In genomic region chr10:62503353-62503752, GRCm38 (mm10) we compare ENCODE assay signal across 13 mouse cellular contexts. TPM values are rescaled to one million over a fixed set of nuclear protein-coding genes. Genes with fewer than 3 reads are reported as not detected.
DNase-seq lines count a peak whose midpoint lies in the region; ATAC-seq and TF ChIP-seq lines count a peak whose summit lies in the region.
"Had no signal": no experiment of that assay in that cellular context is flagged by ENCODE, and none has a peak within 500 bp of the region (broad histone marks: within the 10 kb centered on the region; RNA-seq: fewer than 3 reads in every experiment).

No protein-coding gene starts in this region.

- TF ChIP-seq CTCF in G1E (IDR thresholded peaks at IDR 0.05; ENCODE audit: low read depth, low read length), result no peak

- no peak overlapping the region for H3K4me3 ChIP-seq in kidney, embryonic 14.5 days (ENCODE audit: low read length)
- H3K4me3 ChIP-seq in G1E (ENCODE audit: low read depth, low read length), result no peak overlapping the region; the same call in 1 of the 2 replicates
- H3K4me3 ChIP-seq in liver, embryonic 15.5 days (replicated peaks), result peak overlapping the region; percentile 14
- no peak overlapping the region for H3K4me3 ChIP-seq in forebrain, embryonic 13.5 days
- H3K4me3 ChIP-seq: heart, embryonic 13.5 days; neural tube, embryonic 12.5 days had no signal

- no peak for ATAC-seq in kidney, embryonic 14.5 days (ENCODE audit: low FRiP score, low TSS enrichment)
- ATAC-seq in G1E (ENCODE audit: extremely low read depth, insufficient number of reproducible peaks, low FRiP score, poor library complexity, severe bottlenecking), result peak; percentile 64
- ATAC-seq in liver, embryonic 15.5 days (ENCODE audit: insufficient read depth), result no peak
- ATAC-seq in forebrain, embryonic 13.5 days, result no peak
- ATAC-seq: activated CD4-positive, CD25-positive, alpha-beta regulatory T cell, adult 4 months; hindbrain, embryonic 16.5 days had no signal

- DNase-seq in kidney, postnatal 10 days, result peak; percentile 16
- peak; percentile 87 for DNase-seq in 416B (ENCODE audit: low read depth)
- peak; percentile 16 for DNase-seq in G1E (ENCODE audit: low spot score)
- no peak for DNase-seq in frontal cortex, adult 2 months (ENCODE audit: extremely low spot score in 1 of 2, low spot score in 1 of 2)
- no peak for DNase-seq in adipocyte (ENCODE audit: low spot score)
- DNase-seq: layer of hippocampus, adult 9-11 months had no signal

- no peaks in the 10 kb centered on the region; the same call in 1 of the 2 replicates for H3K27me3 ChIP-seq in kidney, embryonic 14.5 days (ENCODE audit: control insufficient read depth, insufficient read depth, low read length)
- H3K27me3 ChIP-seq in G1E (ENCODE audit: insufficient read depth, low read length), result no peaks in the 10 kb centered on the region
- H3K27me3 ChIP-seq in liver, embryonic 15.5 days, result 0 out of 2 replicates have a peak, but pooled peaks cover under 1% of the 10 kb centered on the region
- peaks cover 15% of the 10 kb centered on the region for H3K27me3 ChIP-seq in forebrain, embryonic 13.5 days
- H3K27me3 ChIP-seq: neural tube, embryonic 12.5 days had no signal

- no peaks in the 10 kb centered on the region for H3K4me1 ChIP-seq in kidney, embryonic 14.5 days (ENCODE audit: control insufficient read depth, insufficient read depth, low read length)
- H3K4me1 ChIP-seq in G1E (ENCODE audit: insufficient read depth, low read depth, low read length), result peaks cover 43% of the 10 kb centered on the region
- peaks cover 80% of the 10 kb centered on the region for H3K4me1 ChIP-seq in liver, embryonic 15.5 days (replicated peaks)
- 0 out of 2 replicates have a peak, but pooled peaks cover 3% of the 10 kb centered on the region for H3K4me1 ChIP-seq in forebrain, embryonic 13.5 days
- H3K4me1 ChIP-seq: neural tube, embryonic 12.5 days had no signal

- H3K27ac ChIP-seq in kidney, embryonic 14.5 days (ENCODE audit: low read depth, low read length), result no peak overlapping the region
- H3K27ac ChIP-seq in liver, embryonic 15.5 days (replicated peaks), result peak overlapping the region; percentile 85
- H3K27ac ChIP-seq in forebrain, embryonic 13.5 days, result no peak overlapping the region
- H3K27ac ChIP-seq: heart, embryonic 13.5 days; neural tube, embryonic 12.5 days had no signal

- H3K9me3 ChIP-seq in kidney, embryonic 14.5 days (ENCODE audit: control insufficient read depth, low read length), result no peaks in the 10 kb centered on the region
- no peaks in the 10 kb centered on the region for H3K9me3 ChIP-seq in G1E (replicated peaks)
- no peaks in the 10 kb centered on the region for H3K9me3 ChIP-seq in liver, embryonic 15.5 days (replicated peaks)
- no peaks in the 10 kb centered on the region for H3K9me3 ChIP-seq in forebrain, embryonic 13.5 days (replicated peaks)
- H3K9me3 ChIP-seq: heart, embryonic 13.5 days; neural tube, embryonic 12.5 days had no signal

- H3K4me2 ChIP-seq in kidney, embryonic 14.5 days (replicated peaks; ENCODE audit: low read depth, low read length), result no peak overlapping the region
- H3K4me2 ChIP-seq in liver, embryonic 15.5 days, result peak overlapping the region; percentile 60
- no peak overlapping the region for H3K4me2 ChIP-seq in forebrain, embryonic 13.5 days
- H3K4me2 ChIP-seq: heart, embryonic 13.5 days; neural tube, embryonic 12.5 days had no signal

- H3K36me3 ChIP-seq in kidney, embryonic 14.5 days (ENCODE audit: control insufficient read depth, insufficient read depth, low read length), result no peaks in the 10 kb centered on the region
- H3K36me3 ChIP-seq in G1E (replicated peaks), result peaks cover 2% of the 10 kb centered on the region
- no peaks in the 10 kb centered on the region for H3K36me3 ChIP-seq in liver, embryonic 15.5 days (replicated peaks)
- no peaks in the 10 kb centered on the region for H3K36me3 ChIP-seq in forebrain, embryonic 13.5 days (ENCODE audit: poor library complexity, severe bottlenecking)
- H3K36me3 ChIP-seq: heart, embryonic 13.5 days; neural tube, embryonic 12.5 days had no signal

- H3K9ac ChIP-seq in kidney, embryonic 14.5 days (ENCODE audit: low read depth, low read length), result no peak overlapping the region
- peak overlapping the region; percentile 33; the same call in 1 of the 2 replicates for H3K9ac ChIP-seq in liver, embryonic 15.5 days
- no peak overlapping the region for H3K9ac ChIP-seq in forebrain, embryonic 13.5 days
- H3K9ac ChIP-seq: heart, embryonic 13.5 days; neural tube, embryonic 12.5 days had no signal

- WGBS in kidney, embryonic 14.5 days, result 65% methylated on average over 4 of the region's 4 CpGs
- WGBS in liver, embryonic 15.5 days (ENCODE audit: insufficient replicate concordance), result 11% methylated on average over 4 of the region's 4 CpGs
- 82% methylated on average over 4 of the region's 4 CpGs for WGBS in forebrain, embryonic 13.5 days

RNA-seq across cellular contexts. Expression of gene Vps26a, which starts 16.7 kb away (rescaled TPM):
- polyA plus RNA-seq in kidney, embryonic 14.5 days (2014; fragmentation: Nextera tagmentation; extraction: Ambion mirVana), result 59.9 and 83.4 TPM in 2 replicates
- total RNA-seq in G1E (2014; fragmentation: Nextera tagmentation), result 63.4 and 79.5 TPM in 2 replicates
- 134 and 165 TPM in 2 replicates for total RNA-seq in G1E (2017)
- polyA plus RNA-seq in G1E (2012), result 5.1 and 10.3 TPM in 2 replicates
- polyA plus RNA-seq in liver, embryonic 15.5 days (2015; fragmentation: Nextera tagmentation; extraction: Ambion mirVana), result 39.5 and 42.9 TPM in 2 replicates
- polyA plus RNA-seq in frontal cortex, adult 2 months (2012; rRNA removed), result 37.0 and 41.5 TPM in 2 replicates
- 83.0 and 86.0 TPM in 2 replicates for polyA plus RNA-seq in forebrain, embryonic 13.5 days (2015; fragmentation: Nextera tagmentation; extraction: Ambion mirVana)

RNA-seq across cellular contexts. Expression of gene Srgn, which starts 23.9 kb away (rescaled TPM):
- 5.7 and 9.2 TPM in 2 replicates for polyA plus RNA-seq in kidney, embryonic 14.5 days (2014; fragmentation: Nextera tagmentation; extraction: Ambion mirVana)
- 700 and 806 TPM in 2 replicates for total RNA-seq in G1E (2014; fragmentation: Nextera tagmentation)
- total RNA-seq in G1E (2017), result 437 and 463 TPM in 2 replicates
- 18.3 and 92.7 TPM in 2 replicates for polyA plus RNA-seq in G1E (2012)
- 57.9 and 79.6 TPM in 2 replicates for polyA plus RNA-seq in liver, embryonic 15.5 days (2015; fragmentation: Nextera tagmentation; extraction: Ambion mirVana)
- polyA plus RNA-seq in frontal cortex, adult 2 months (2012; rRNA removed), result 15.3 and 18.9 TPM in 2 replicates
- polyA plus RNA-seq in forebrain, embryonic 13.5 days (2015; fragmentation: Nextera tagmentation; extraction: Ambion mirVana), result 5.9 and 6.0 TPM in 2 replicates

RNA-seq across cellular contexts. Expression of gene Supv3l1, which starts 53.8 kb away (rescaled TPM):
- polyA plus RNA-seq in kidney, embryonic 14.5 days (2014; fragmentation: Nextera tagmentation; extraction: Ambion mirVana), result 23.3 and 32.6 TPM in 2 replicates
- total RNA-seq in G1E (2014; fragmentation: Nextera tagmentation) (24.1 and 34.2 TPM in 2 replicates), G1E (2017) (26.4 and 27.0 TPM in 2 replicates)
- 14.2 and 23.0 TPM in 2 replicates for polyA plus RNA-seq in G1E (2012)
- polyA plus RNA-seq in liver, embryonic 15.5 days (2015; fragmentation: Nextera tagmentation; extraction: Ambion mirVana), result 12.6 and 14.3 TPM in 2 replicates
- polyA plus RNA-seq in frontal cortex, adult 2 months (2012; rRNA removed), result 30.0 and 33.8 TPM in 2 replicates
- 24.2 and 25.5 TPM in 2 replicates for polyA plus RNA-seq in forebrain, embryonic 13.5 days (2015; fragmentation: Nextera tagmentation; extraction: Ambion mirVana)

RNA-seq across cellular contexts. Expression of gene 4930507D05Rik, which starts 54.1 kb away (rescaled TPM):
- polyA plus RNA-seq in kidney, embryonic 14.5 days (2014; fragmentation: Nextera tagmentation; extraction: Ambion mirVana), result 0.79 and 0.83 TPM in 2 replicates
- 0.39 TPM in 1 of 2 replicates, not detected in the other for total RNA-seq in G1E (2014; fragmentation: Nextera tagmentation)
- 0.27 and 0.29 TPM in 2 replicates for total RNA-seq in G1E (2017)
- 0.07 and 0.19 TPM in 2 replicates for polyA plus RNA-seq in G1E (2012)
- polyA plus RNA-seq in liver, embryonic 15.5 days (2015; fragmentation: Nextera tagmentation; extraction: Ambion mirVana), result 0.20 TPM in 1 of 2 replicates, not detected in the other
- 0.95 and 1.1 TPM in 2 replicates for polyA plus RNA-seq in frontal cortex, adult 2 months (2012; rRNA removed)
- polyA plus RNA-seq in forebrain, embryonic 13.5 days (2015; fragmentation: Nextera tagmentation; extraction: Ambion mirVana), result 0.70 and 0.94 TPM in 2 replicates
- polyA plus RNA-seq: activated CD4-positive, CD25-positive, alpha-beta regulatory T cell, adult 4 months had no signal

Comparison
In these comparisons a context has a peak if more than half of its experiments do, and no peak if none do; other contexts are left out.
1. DNase-seq: peak in kidney, postnatal 10 days (single experiment), 416B (single experiment) and G1E (single experiment); none in frontal cortex, adult 2 months (0 of 2) and adipocyte (single experiment).